Mouse (Mus musculus) kidney, embryonic 14.5 days (tissue): ENCODE measurements around the gene Trex2. TPM values are rescaled to one million over a fixed set of nuclear protein-coding genes. Genes with fewer than 3 reads are reported as not detected.
"Not testable (repeated sequence)": the region's sequence is repeated elsewhere in the genome, so short reads cannot be mapped to it uniquely, and the experiment has no call there.

Experiments
- ATAC-seq: fragments of 200-750 bp; cut with Nextera tagmentation; 2 replicates; pipeline ENCODE4 v1.8.0; 2017; ENCODE audit warnings: moderate number of reproducible peaks, mild to moderate bottlenecking, moderate TSS enrichment, moderate library complexity; ENCODE audit not compliant: low FRiP score, low TSS enrichment
- H3K27ac ChIP-seq: fragments of 300-500 bp; sonication (generic); 2 replicates; pipeline ENCODE4 v1.5.1; 2014; ENCODE audit warnings: low read depth, mild to moderate bottlenecking, low read length, moderate library complexity, mixed read lengths
- H3K27me3 ChIP-seq: fragments of 300-500 bp; sonication (generic); 2 replicates; pipeline ENCODE4 v1.6.1; 2014; ENCODE audit warnings: mild to moderate bottlenecking, low read length; ENCODE audit not compliant: control insufficient read depth, insufficient read depth
- H3K36me3 ChIP-seq: fragments of 300-500 bp; sonication (generic); 2 replicates; pipeline ENCODE4 v1.6.1; 2014; ENCODE audit warnings: low read length, mixed read lengths; ENCODE audit not compliant: control insufficient read depth, insufficient read depth
- H3K4me1 ChIP-seq: fragments of 300-500 bp; sonication (generic); 2 replicates; pipeline ENCODE4 v1.6.1; 2014; ENCODE audit warnings: low read length, mixed read lengths; ENCODE audit not compliant: control insufficient read depth, insufficient read depth
- H3K4me2 ChIP-seq: fragments of 300-500 bp; sonication (generic); replicated peaks from 2 replicates; pipeline ENCODE4 v1.6.1; 2014; ENCODE audit warnings: low read depth, mild to moderate bottlenecking, low read length
- H3K4me3 ChIP-seq: fragments of 300-500 bp; sonication (generic); 2 replicates; pipeline ENCODE4 v1.5.1; 2014; ENCODE audit warnings: mild to moderate bottlenecking, low read length
- H3K9ac ChIP-seq: fragments of 300-500 bp; sonication (generic); 2 replicates; pipeline ENCODE4 v1.6.1; 2014; ENCODE audit warnings: low read depth, mild to moderate bottlenecking, low read length, moderate library complexity
- H3K9me3 ChIP-seq: fragments of 300-500 bp; sonication (generic); 2 replicates; pipeline ENCODE4 v1.6.1; 2016; ENCODE audit warnings: low read length; ENCODE audit not compliant: control insufficient read depth
- WGBS: fragments of 180-500 bp; shearing (Covaris S2); extraction: QIAGEN DNeasy Blood & Tissue Kit; methylation state at CpG from one replicate; pipeline ENCODE4 v1.1.7; 2014; 5-methylcytosine and 5-hydroxymethylcytosine counted together
- polyA plus RNA-seq: library from polyadenylated mRNA; unstranded; fragments of >200 nt; fragmentation: Nextera tagmentation; extraction: Ambion mirVana; gene quantifications from 2 replicates; pipeline ENCODE4 v1.2.1, GENCODE M21; 2014

Trex2 gene
- polyA plus RNA-seq, 1 experiment from 2014 or later = not detected

DNA sequence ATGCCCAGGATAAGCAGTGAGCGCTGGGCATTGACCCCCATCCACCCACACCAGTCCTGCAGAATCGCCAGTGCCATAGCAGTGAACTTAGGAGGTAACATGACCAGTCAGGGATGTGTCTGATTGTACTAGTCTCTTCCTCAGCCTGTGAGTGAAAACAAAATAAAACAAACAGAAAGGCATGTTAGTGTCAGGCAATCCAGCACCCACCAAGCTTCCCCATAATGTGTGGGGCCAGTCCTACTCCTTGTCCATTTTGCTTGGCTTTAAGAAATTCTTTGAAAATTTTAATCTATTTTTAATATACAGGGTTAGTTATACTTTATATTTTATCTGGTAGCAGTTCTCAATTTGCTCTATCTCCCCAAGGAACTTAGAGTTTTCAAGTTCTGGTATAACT is 36.5 kb downstream of the Trex2 start, which contains the start of gene Gm18336:
Gm18336 (minus strand) TSS at position 101 of the 400 bp plus-strand sequence.
- H3K4me2 ChIP-seq, H3K9ac ChIP-seq, H3K4me3 ChIP-seq, H3K9me3 ChIP-seq, H3K27me3 ChIP-seq, H3K27ac ChIP-seq, H3K36me3 ChIP-seq, ATAC-seq, H3K4me1 ChIP-seq: not testable (repeated sequence)
- WGBS = 67% methylated on average over 1 of the region's 2 CpGs

DNA sequence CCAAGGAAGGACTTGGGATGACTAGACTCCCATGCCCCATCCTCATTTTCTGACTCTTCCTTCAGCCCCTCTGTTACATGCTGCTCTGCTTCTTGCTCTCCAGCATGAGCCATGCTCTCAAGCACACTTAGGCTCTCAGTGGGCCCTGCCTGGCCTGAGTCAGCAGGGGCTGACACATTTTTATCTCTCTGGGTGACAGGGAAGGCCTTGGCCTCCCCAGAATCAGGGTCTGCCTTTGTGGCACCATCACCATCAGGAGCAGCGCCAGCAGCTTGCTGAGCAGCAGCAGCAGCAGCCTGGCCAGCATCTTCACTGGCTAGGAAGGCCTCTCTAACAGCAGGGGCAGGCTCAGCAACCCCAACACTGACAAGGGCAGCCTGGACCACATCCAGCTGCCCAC is 38.7 kb downstream of the Trex2 start:
- no peak for ATAC-seq
- 88% methylated on average over 1 of the region's 1 CpGs for WGBS
- no peaks in the 10 kb centered on the region for H3K4me1 ChIP-seq

DNA sequence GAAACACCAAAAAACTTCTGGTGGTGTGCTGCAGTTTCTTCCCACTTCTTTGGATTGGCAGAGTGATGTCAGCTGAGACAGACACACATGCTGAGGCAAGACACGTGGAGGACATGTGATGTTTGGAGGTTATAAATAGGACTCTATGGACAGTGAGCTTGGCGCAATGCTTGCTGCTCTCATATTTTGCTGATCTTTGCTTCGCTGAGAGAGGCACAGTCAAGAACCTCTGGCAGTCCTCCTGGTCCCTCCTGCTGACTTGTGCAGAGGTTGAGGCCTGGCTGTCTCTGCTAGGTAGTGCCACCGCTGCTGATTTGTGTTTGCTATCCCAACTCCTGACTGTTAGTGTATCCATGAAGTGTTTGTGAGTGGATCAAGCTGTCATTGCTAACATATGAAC is 43.7 kb downstream of the Trex2 start:
- H3K4me2 ChIP-seq = no peak overlapping the region
- H3K27me3 ChIP-seq = no peaks in the 10 kb centered on the region
- H3K27ac ChIP-seq = no peak overlapping the region
- no peak for ATAC-seq
- H3K4me1 ChIP-seq = no peaks in the 10 kb centered on the region
- 82% methylated on average over 4 of the region's 4 CpGs for WGBS
- no peaks in the 10 kb centered on the region for H3K9me3 ChIP-seq
- H3K4me3 ChIP-seq = no peak overlapping the region
- no peaks in the 10 kb centered on the region for H3K36me3 ChIP-seq
- H3K9ac ChIP-seq = no peak overlapping the region

More for the DNA sequence above, 38.7 kb downstream of the Trex2 start:
- Histone ChIP-seq H3K9me3 (no peaks in the 10 kb centered on the region), H3K36me3 (no peaks in the 10 kb centered on the region), H3K27ac (no peak overlapping the region), H3K9ac (no peak overlapping the region), H3K4me3 (no peak overlapping the region), H3K27me3 (no peaks in the 10 kb centered on the region), H3K4me2 (no peak overlapping the region)

DNA sequence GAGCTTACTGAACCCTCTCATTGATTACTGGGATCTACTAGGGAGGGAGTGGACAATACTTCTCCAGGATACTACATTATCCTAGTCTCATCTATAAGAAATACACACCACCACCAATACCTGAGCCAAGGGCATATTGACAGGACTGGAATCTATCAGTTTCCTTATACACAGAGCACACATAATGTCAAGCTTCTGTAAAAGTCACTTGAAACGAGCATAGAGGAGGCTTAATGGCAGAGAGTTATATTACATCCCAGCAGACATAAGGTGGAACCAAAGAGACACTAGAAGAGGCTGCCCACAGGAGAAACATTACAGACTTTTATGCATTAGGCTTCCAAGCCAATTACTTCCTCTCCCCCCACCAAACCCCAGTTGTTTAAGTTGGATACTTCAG is 50.2 kb downstream of the Trex2 start:
- no peaks in the 10 kb centered on the region for H3K9me3 ChIP-seq
- ATAC-seq = no peak
- no peak overlapping the region for H3K4me3 ChIP-seq
- H3K36me3 ChIP-seq = no peaks in the 10 kb centered on the region
- no peaks in the 10 kb centered on the region for H3K27me3 ChIP-seq
- no peaks in the 10 kb centered on the region for H3K4me1 ChIP-seq
- H3K27ac ChIP-seq = no peak overlapping the region
- H3K9ac ChIP-seq = no peak overlapping the region
- WGBS = 17% methylated on average over 1 of the region's 1 CpGs
- H3K4me2 ChIP-seq = no peak overlapping the region

DNA sequence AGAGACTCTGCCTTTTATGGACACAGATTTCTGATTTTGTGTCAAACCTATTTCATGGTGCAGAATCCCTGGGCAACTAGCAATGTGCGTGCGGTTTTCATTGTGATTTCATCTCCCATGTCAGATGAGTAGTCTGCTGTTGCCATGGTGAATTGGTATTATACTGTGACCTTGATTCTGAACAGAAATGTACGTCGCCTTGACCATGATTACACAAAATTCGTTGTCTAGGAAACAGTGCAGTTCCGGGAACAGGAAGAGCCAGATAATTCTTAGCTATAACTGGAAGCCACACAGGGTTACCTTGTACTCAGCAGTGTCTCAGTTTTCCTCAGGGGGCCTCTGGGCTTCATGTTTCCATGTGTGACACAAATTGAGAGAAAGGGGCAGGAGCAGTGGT is 50.7 kb downstream of the Trex2 start:
- H3K36me3 ChIP-seq = no peaks in the 10 kb centered on the region
- no peak overlapping the region for H3K4me2 ChIP-seq
- no peak for ATAC-seq
- H3K9me3 ChIP-seq = no peaks in the 10 kb centered on the region
- 74% methylated on average over 6 of the region's 6 CpGs for WGBS
- H3K27me3 ChIP-seq = no peaks in the 10 kb centered on the region
- H3K4me1 ChIP-seq = no peaks in the 10 kb centered on the region
- no peak overlapping the region for H3K9ac ChIP-seq
- H3K4me3 ChIP-seq = no peak overlapping the region
- no peak overlapping the region for H3K27ac ChIP-seq

Other genes starting within 250 kb of the Trex2 start
- 6.0 and 8.6 TPM in 2 replicates for gene Xlr3b, start 243.1 kb downstream of the Trex2 start, polyA plus RNA-seq
- gene Xlr4b, start 221.0 kb downstream of the Trex2 start, polyA plus RNA-seq = 0.50 TPM in 1 of 2 replicates, not detected in the other
- 9.1 and 9.9 TPM in 2 replicates for gene F8a, start 207.1 kb downstream of the Trex2 start, polyA plus RNA-seq
- not detected in 2 replicates for gene Xlr4c, start 192.2 kb downstream of the Trex2 start, polyA plus RNA-seq
- not detected in 2 replicates for gene Xlr3c, start 170.0 kb downstream of the Trex2 start, polyA plus RNA-seq
- 0.31 TPM in 1 of 2 replicates, not detected in the other for gene Xlr5a, start 142.4 kb downstream of the Trex2 start, polyA plus RNA-seq
- gene Xlr5c, start 142.4 kb downstream of the Trex2 start, polyA plus RNA-seq = not detected in 2 replicates
- not detected in 2 replicates for gene Gm45015, start 98.5 kb downstream of the Trex2 start, polyA plus RNA-seq
- gene Zfp275, start 92.7 kb downstream of the Trex2 start, polyA plus RNA-seq = 11.1 and 17.1 TPM in 2 replicates
- gene Gm18336, start 36.6 kb downstream of the Trex2 start, polyA plus RNA-seq = not detected in 2 replicates
- gene Zfp92, start 24.2 kb downstream of the Trex2 start, polyA plus RNA-seq = not detected in 2 replicates
- gene Haus7, start 23.7 kb upstream of the Trex2 start, polyA plus RNA-seq = 61.2 and 62.3 TPM in 2 replicates
- 62.5 and 84.0 TPM in 2 replicates for gene Bgn, start 48.3 kb upstream of the Trex2 start, polyA plus RNA-seq
- 0.29 and 0.42 TPM in 2 replicates for gene Atp2b3, start 67.7 kb upstream of the Trex2 start, polyA plus RNA-seq
- gene Dusp9, start 204.1 kb upstream of the Trex2 start, polyA plus RNA-seq = 9.6 and 26.6 TPM in 2 replicates
- gene Pnck, start 224.8 kb upstream of the Trex2 start, polyA plus RNA-seq = 14.1 and 16.3 TPM in 2 replicates
- gene Slc6a8, start 237.8 kb upstream of the Trex2 start, polyA plus RNA-seq = 9.0 and 10.4 TPM in 2 replicates